Mouse (Mus musculus) megakaryocyte, adult 5-6 weeks (primary cell): ENCODE measurements around the gene Umad1. TPM values are rescaled to one million over a fixed set of nuclear protein-coding genes. Genes with fewer than 3 reads are reported as not detected.
A peak's percentile ranks its signal among the peaks of the same experiment; 100 is the strongest.

Experiments used
- ATAC-seq: 2 replicates; pipeline ENCODE4 v1.8.0; 2016; ENCODE audit warnings: mild to moderate bottlenecking, inconsistent platforms; ENCODE audit not compliant: poor library complexity, severe bottlenecking
- total RNA-seq, 2 experiments: library from RNA; stranded (forward) in 1 of 2; stranded (reverse) in 1 of 2; fragments of 153-499, 151-499 nt in 1 of 2; fragments of 221-1000, 200-1000 nt in 1 of 2; gene quantifications; 2 replicates each; pipeline versions ENCODE4 v1.2.3 to v1.2.4; 2015 to 2017

Gene Umad1
- total RNA-seq, 2 experiments from 2014 or later, result 14.1 to 28.5 TPM

DNA sequence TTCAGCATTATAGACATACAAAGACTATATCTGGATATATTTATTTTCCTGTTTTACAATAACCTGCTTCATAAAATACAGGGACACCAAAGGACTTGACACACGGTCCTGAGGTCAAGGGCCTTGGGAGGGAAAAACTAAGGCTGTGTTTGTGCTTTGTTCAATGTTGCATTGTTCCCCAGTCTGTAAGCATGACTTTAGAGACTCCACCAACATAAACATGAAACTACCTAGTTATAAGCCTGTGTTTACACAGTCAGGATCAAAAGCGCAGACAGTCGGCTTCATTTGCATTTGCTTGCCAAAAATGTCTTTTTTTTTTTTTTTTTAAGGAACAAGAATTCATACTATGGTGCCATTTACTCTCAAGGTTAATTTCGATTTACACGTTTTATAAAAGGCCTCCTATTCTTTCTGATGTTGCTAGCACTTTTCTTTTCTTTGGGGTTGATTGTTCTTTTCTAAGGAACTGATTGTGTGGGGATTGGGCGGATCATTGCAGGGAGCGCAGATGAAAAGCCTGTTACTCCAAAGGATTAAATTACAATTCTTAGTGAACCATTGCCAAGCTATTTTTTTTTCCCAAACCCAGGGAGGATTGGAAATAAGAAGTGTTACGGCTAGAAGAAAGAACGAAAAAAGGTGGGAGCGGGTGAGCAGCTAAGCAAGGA, 208.7 kb downstream of the Umad1 start:
- no peak for ATAC-seq

DNA sequence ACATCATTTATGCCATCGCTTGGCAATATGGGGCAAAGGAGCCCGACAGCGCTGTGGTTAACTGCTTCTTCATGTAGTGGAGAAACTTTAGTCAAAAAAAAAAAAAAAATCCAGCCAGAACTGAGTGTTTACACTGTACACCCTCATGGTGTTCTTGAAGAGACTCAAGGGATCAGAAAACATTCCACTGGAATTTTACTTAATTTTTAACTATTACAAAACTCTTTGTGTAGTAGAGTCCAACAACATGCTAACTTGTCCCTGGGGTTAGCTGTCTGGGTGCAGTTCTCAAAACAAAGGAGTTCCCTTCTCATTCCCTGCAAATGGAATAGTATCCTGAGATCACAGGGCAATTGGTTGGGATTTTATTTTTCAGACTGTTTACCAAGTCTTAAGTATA, 210.8 kb downstream of the Umad1 start:
- ATAC-seq, result no peak

- ATAC-seq, result no peak
Measured at GRCm38 (mm10) chr6:8472125-8472524, 213.0 kb downstream of the Umad1 start.

DNA sequence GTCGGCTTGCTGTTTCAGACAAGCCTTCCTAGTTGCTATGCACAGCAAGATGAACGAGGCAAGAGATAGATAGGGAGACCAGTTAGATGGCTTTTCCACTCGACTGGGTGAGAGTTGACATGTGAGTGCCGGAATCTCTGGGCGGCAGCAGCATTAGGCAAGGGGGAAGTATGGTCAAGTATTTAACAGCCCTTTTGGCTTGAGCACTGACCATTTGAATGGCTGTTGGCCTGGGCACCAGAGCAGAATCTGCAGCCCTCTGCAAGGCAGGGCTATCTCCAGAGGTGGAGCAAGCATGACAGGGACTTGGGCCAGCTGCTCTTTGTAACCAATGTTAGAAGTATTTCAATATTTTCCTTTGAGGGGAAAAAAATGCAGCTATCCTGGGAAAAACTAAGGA, 213.8 kb downstream of the Umad1 start:
- ATAC-seq, result no peak

DNA sequence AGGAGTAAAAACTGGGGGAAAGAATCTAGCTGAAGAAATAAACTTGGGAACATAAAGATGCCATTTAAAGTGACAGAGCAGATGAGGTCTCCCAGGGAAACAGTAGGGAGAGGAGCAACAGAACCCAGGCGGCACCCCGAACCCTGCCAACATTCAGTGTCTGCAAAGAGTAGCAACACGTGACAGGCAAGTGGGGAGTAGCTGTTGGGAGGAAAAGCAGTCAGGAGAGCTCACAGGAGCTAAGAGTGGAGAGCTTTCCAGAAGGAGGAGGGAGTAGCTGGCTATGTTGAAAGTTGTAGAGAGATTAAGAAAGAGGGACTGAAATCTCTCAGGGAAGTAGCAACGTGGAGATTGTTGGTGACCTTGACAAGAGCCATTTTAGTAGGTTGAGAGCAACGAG, 214.4 kb downstream of the Umad1 start:
- ATAC-seq, result no peak

DNA sequence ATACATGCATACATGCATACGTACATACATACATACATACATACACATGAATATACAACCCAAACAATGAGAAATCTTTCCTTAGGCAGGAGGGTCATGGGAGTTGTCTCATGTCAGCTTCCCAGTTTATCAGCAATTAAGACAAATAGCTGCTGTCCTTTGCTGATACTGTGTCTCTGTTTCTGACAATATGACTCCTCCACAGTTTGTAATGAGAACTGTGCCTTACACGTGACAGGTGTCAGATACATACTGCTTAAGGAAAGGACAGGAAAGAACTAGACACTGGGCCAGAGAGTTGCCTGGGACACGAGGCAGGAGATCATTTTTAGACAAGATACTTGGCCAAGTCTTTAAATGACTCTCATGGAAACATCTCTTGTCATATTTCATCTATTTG, 215.2 kb downstream of the Umad1 start:
- ATAC-seq, result no peak

DNA sequence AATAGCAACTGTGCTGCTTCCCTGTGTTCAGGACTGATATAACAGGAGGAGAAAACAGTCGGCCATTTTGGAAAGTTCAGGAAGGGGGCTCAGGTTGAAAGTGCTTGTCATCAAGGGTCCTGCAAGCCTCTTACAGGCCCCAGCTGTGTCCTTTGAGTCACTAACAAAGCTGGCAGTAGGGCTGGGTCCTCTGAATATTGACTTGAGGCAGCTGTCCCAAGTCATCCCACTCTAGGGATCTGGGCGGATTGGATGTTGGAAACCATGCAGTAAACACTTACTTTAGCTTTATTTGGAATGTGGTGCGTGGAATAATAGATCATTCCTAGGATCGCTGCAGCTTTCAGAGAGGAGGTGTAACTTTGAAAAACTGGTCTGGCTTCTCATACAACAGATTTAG, 215.7 kb downstream of the Umad1 start:
- no peak for ATAC-seq

GRCm38 (mm10) chr6:8479176-8479575, 220.1 kb downstream of the Umad1 start:
- ATAC-seq, result no peak

DNA sequence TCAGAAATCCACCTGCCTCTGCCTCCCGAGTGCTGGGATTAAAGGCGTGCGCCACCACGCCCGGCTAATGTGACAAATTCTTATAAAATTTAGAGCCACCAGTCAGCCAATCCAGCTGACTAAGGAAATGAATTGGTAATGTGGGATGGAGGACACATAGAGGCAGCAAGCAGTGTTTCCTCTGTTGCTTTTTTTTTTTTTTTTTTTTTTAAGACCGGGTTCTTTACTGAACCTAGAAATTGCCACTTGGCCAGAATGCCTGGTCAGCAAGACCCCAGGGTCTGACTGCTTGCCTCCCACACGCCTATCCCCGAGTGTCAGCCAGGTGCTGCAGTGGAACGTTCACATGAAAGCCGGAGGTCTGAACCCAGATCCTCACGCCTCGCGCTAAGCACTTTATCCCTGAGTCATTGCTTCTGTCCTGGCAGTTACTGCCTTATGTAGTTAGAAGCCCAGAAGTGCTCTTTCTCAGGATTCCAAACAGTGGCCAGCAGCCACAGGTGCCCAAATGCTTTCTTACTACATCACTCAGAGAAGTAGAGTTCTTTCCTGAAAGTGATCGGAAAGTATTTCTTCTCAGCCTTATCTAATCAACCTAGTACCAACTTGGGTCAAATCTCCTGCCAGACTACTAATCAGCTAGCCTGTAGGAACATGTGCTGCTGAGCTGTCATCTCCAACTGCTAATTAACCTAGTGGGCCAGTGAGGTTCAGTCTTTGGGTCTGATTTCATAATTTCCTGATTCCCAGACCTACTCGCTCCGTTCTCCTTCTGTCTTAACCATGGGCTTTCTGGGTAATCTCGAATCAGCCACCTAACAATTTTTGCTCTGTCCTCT, 225.6 kb downstream of the Umad1 start:
- ATAC-seq, result peak; percentile 19

DNA sequence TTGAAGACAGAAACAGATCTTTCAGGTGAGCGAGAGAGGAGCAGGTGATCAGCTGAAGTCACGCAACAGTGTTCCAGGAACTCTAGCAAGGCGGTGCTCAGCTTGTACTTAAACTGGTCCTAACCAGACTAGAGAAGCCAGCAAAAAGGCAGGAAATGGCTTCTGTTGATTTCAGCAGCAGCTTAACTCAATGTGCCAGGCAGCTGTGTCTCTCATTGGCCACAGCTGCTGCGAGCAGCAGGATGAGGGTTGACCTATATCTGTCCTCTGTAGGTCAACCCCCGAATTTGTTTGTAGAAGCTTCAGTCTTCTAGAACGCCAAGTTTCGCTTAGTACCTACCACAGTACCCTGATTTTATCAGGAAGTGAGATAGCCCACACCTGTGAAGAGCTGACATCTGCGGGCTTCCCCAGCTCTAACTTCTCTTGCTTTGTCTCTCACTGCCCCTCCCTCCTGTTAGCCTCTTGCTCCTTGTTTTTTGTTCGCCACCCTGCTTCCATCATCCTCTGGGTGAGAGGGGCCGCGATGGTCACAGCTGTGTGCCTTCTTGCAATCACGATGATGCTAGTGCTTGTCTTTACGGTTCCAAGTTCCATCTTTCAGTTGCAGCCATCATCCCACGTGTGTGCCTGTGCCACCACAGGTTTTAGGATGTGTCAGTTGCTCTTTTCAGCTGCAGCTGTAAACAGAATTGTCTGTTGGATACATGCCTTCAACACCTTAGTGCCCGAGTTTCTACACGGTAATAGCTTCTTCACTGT, 226.5 kb downstream of the Umad1 start:
- ATAC-seq, result peak; percentile 71

- ATAC-seq, result no peak
Measured at GRCm38 (mm10) chr6:8486391-8487043, 227.4 kb downstream of the Umad1 start.

- no peak for ATAC-seq
Measured at GRCm38 (mm10) chr6:8487044-8487853, 228.2 kb downstream of the Umad1 start.

DNA sequence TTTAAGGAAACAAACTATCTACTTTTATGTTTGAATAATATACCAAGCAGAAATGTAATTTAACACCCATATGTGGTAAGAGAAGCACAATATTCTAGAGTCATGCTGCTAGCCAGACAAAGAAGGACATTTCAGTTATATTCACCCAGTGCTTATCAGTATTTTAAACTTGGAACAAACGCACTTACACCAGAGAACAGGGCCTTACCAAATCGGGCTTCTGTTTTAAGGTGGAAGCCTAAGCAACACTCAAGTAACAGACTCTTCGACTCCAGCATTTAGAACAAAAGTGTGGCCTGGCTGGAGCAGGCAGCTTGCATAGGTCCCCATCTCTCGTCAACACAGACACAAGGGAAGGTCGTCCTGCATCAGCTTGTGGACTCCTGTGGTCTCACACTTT, 229.2 kb downstream of the Umad1 start:
- no peak for ATAC-seq

GRCm38 (mm10) chr6:8489266-8489665, 230.2 kb downstream of the Umad1 start:
- no peak for ATAC-seq

DNA sequence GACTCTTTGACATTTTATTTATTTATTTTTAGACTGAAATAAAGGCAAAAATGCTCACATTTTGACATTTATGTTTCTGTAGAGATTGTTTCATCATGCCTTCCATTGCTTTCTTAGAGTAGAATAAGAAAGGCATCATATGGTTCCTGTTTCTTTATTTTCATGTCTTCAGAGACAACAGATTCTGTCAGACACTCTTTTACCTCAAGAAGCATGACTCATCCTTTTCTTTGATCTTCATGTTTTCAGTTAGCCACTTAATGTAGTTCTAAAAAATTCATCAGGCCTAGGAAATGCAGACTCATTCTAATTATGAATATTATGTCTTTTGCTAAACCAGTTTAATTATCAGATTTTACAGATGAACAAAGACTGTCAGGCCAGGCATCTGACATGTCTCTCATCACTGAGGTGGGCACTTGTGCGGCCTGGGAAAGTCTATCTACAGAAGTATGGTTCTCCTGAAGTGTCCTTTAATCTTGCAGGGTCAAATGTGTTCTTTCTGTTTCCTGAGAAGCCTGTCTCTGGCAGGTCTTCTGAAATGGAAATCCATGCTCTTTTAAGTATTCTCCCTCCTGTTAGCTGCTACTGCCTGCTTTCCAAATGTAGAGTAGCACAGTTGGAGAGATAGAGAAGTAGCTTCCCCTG, 231.0 kb downstream of the Umad1 start:
- no peak for ATAC-seq

DNA sequence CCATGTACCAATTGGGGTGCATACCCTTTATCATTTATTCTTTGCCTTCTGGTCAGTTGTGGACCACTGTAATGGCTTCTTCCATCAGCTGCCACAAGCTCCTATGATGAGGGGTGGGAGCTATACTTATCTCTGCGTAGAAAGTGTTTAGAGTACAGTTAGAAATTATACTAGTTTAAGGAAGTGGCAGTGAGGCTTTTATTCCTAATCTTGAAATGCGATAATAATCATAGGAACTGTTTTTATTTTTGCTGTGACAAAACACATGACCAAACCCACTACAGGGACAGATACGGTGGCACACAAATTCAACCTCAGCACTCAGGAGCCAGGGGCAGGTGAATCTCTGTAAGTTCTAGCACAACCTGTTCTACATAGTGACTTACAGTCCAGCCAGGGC, 233.2 kb downstream of the Umad1 start:
- no peak for ATAC-seq

GRCm38 (mm10) chr6:8495109-8495826, 236.2 kb downstream of the Umad1 start:
- peak; percentile 88 for ATAC-seq

GRCm38 (mm10) chr6:8495827-8496222, 236.7 kb downstream of the Umad1 start:
- ATAC-seq, result peak; percentile 29; the same call in 1 of the 2 replicates

DNA sequence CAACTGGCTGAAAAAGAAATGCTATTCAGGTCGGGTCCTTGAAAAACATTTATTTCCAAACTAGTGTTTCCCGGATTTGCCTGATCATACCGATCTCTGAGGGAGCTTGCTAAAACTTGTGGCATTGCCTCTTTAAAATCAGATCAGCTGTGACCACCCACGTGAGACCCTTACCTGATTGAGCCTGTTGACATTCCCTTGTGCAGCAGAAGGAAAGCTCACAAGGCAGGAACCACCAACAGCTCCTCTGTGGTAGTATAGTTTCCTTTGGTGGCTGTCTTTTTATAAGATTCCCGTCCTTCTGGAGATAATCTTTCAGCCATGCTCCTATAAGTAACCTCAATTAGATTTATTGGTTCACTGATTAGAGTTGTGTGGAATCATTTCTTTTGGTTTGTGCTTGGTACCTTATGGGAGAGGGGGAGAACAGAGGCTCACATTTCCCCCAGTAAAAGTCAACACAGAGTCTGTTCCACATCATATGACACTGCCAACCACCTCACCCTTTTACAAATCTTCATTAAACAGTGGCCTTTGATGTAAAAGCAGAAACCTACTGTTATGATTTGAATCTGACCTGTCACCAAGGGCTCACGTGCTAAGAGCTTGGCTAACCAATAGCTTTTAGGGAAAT, 238.3 kb downstream of the Umad1 start:
- no peak for ATAC-seq
